Mouse (Mus musculus): ENCODE measurements around the gene Ms4a5. TPM values are rescaled to one million over a fixed set of nuclear protein-coding genes. Genes with fewer than 3 reads are reported as not detected.
"Not testable (repeated sequence)": the region's sequence is repeated elsewhere in the genome, so short reads cannot be mapped to it uniquely, and the experiment has no call there.

Ms4a5 gene
- polyA plus RNA-seq (2014; fragmentation: Nextera tagmentation; extraction: Ambion mirVana), result not detected in 2 replicates

GRCm38 (mm10) chr19:11283773-11284172 is at the start of gene Ms4a5:
TSS of gene Ms4a5 (minus strand) at chr19:11283873.
- H3K36me3 ChIP-seq (ENCODE audit: control insufficient read depth, insufficient read depth, low read length), result no peaks in the 10 kb centered on the region
- H3K4me1 ChIP-seq (ENCODE audit: control insufficient read depth, insufficient read depth, low read length), result no peaks in the 10 kb centered on the region
- H3K27ac ChIP-seq (ENCODE audit: low read depth, low read length), result no peak within 1 kb of the TSS
- 91% methylated on average over 2 of the region's 2 CpGs for WGBS
- H3K27me3 ChIP-seq (ENCODE audit: control insufficient read depth, insufficient read depth, low read length), result no peaks in the 10 kb centered on the region
- ATAC-seq (ENCODE audit: low read depth), result no peak
- H3K4me3 ChIP-seq (ENCODE audit: low read depth, low read length), result no peak within 1 kb of the TSS
- H3K9me3 ChIP-seq (ENCODE audit: control insufficient read depth, low read length), result no peaks in the 10 kb centered on the region
- no peak within 1 kb of the TSS for H3K9ac ChIP-seq (replicated peaks; ENCODE audit: low read depth, low read length)
- H3K4me2 ChIP-seq (ENCODE audit: low read depth, low read length), result no peak within 1 kb of the TSS

GRCm38 (mm10) chr19:11321123-11321522 is 37.5 kb upstream of the Ms4a5 start:
- Histone ChIP-seq H3K36me3 (ENCODE audit: control insufficient read depth, insufficient read depth, low read length) (no peaks in the 10 kb centered on the region), H3K9ac (replicated peaks; ENCODE audit: low read depth, low read length) (no peak overlapping the region), H3K9me3 (ENCODE audit: control insufficient read depth, low read length) (no peaks in the 10 kb centered on the region), H3K27ac (ENCODE audit: low read depth, low read length) (no peak overlapping the region), H3K4me3 (ENCODE audit: low read depth, low read length) (no peak overlapping the region), H3K4me2 (ENCODE audit: low read depth, low read length) (no peak overlapping the region), H3K4me1 (ENCODE audit: control insufficient read depth, insufficient read depth, low read length) (no peaks in the 10 kb centered on the region), H3K27me3 (ENCODE audit: control insufficient read depth, insufficient read depth, low read length) (no peaks in the 10 kb centered on the region)
- ATAC-seq (ENCODE audit: low read depth), result no peak
- 92% methylated on average over 1 of the region's 1 CpGs for WGBS

GRCm38 (mm10) chr19:11316786-11317185 is 33.1 kb upstream of the Ms4a5 start:
- ATAC-seq (ENCODE audit: low read depth), result no peak
- Histone ChIP-seq H3K9ac (replicated peaks; ENCODE audit: low read depth, low read length) (no peak overlapping the region), H3K9me3 (ENCODE audit: control insufficient read depth, low read length) (no peaks in the 10 kb centered on the region), H3K36me3 (ENCODE audit: control insufficient read depth, insufficient read depth, low read length) (no peaks in the 10 kb centered on the region), H3K4me1 (ENCODE audit: control insufficient read depth, insufficient read depth, low read length) (no peaks in the 10 kb centered on the region), H3K27ac (ENCODE audit: low read depth, low read length) (no peak overlapping the region), H3K4me2 (ENCODE audit: low read depth, low read length) (no peak overlapping the region), H3K4me3 (ENCODE audit: low read depth, low read length) (no peak overlapping the region), H3K27me3 (ENCODE audit: control insufficient read depth, insufficient read depth, low read length) (no peaks in the 10 kb centered on the region)
- 91% methylated on average over 4 of the region's 4 CpGs for WGBS

GRCm38 (mm10) chr19:11314354-11314753 is 30.7 kb upstream of the Ms4a5 start, which contains the start of gene Ms4a14:
TSS of gene Ms4a14 (minus strand) at chr19:11314454.
- Histone ChIP-seq H3K9ac (replicated peaks; ENCODE audit: low read depth, low read length) (no peak within 1 kb of the TSS), H3K27me3 (ENCODE audit: control insufficient read depth, insufficient read depth, low read length) (no peaks in the 10 kb centered on the region), H3K27ac (ENCODE audit: low read depth, low read length) (no peak within 1 kb of the TSS), H3K36me3 (ENCODE audit: control insufficient read depth, insufficient read depth, low read length) (no peaks in the 10 kb centered on the region), H3K4me2 (ENCODE audit: low read depth, low read length) (no peak within 1 kb of the TSS), H3K9me3 (ENCODE audit: control insufficient read depth, low read length) (no peaks in the 10 kb centered on the region), H3K4me1 (ENCODE audit: control insufficient read depth, insufficient read depth, low read length) (no peaks in the 10 kb centered on the region), H3K4me3 (ENCODE audit: low read depth, low read length) (no peak within 1 kb of the TSS)
- ATAC-seq (ENCODE audit: low read depth), result no peak
- 66% methylated on average over 1 of the region's 1 CpGs for WGBS

- Histone ChIP-seq H3K36me3 (ENCODE audit: control insufficient read depth, insufficient read depth, low read length) (no peaks in the 10 kb centered on the region), H3K27ac (ENCODE audit: low read depth, low read length) (no peak overlapping the region), H3K4me2 (ENCODE audit: low read depth, low read length) (no peak overlapping the region), H3K9me3 (ENCODE audit: control insufficient read depth, low read length) (no peaks in the 10 kb centered on the region), H3K4me3 (ENCODE audit: low read depth, low read length) (no peak overlapping the region), H3K9ac (replicated peaks; ENCODE audit: low read depth, low read length) (no peak overlapping the region), H3K27me3 (ENCODE audit: control insufficient read depth, insufficient read depth, low read length) (no peaks in the 10 kb centered on the region), H3K4me1 (ENCODE audit: control insufficient read depth, insufficient read depth, low read length) (no peaks in the 10 kb centered on the region)
- ATAC-seq (ENCODE audit: low read depth), result no peak
These were observed 25.2 kb upstream of the Ms4a5 start for GRCm38 (mm10) chr19:11308888-11309287.

GRCm38 (mm10) chr19:11299529-11299928 is 15.9 kb upstream of the Ms4a5 start:
- H3K36me3 ChIP-seq (ENCODE audit: control insufficient read depth, insufficient read depth, low read length); H3K27ac ChIP-seq (ENCODE audit: low read depth, low read length); ATAC-seq (ENCODE audit: low read depth); H3K4me2 ChIP-seq (ENCODE audit: low read depth, low read length); H3K4me1 ChIP-seq (ENCODE audit: control insufficient read depth, insufficient read depth, low read length); H3K9ac ChIP-seq (replicated peaks; ENCODE audit: low read depth, low read length); H3K27me3 ChIP-seq (ENCODE audit: control insufficient read depth, insufficient read depth, low read length); H3K4me3 ChIP-seq (ENCODE audit: low read depth, low read length); H3K9me3 ChIP-seq (ENCODE audit: control insufficient read depth, low read length): not testable (repeated sequence)
- WGBS, result 48% methylated on average over 4 of the region's 4 CpGs

GRCm38 (mm10) chr19:11298939-11299338 is 15.3 kb upstream of the Ms4a5 start:
- Histone ChIP-seq H3K9ac (replicated peaks; ENCODE audit: low read depth, low read length) (no peak overlapping the region), H3K27me3 (ENCODE audit: control insufficient read depth, insufficient read depth, low read length) (no peaks in the 10 kb centered on the region), H3K9me3 (ENCODE audit: control insufficient read depth, low read length) (no peaks in the 10 kb centered on the region), H3K4me2 (ENCODE audit: low read depth, low read length) (no peak overlapping the region), H3K4me1 (ENCODE audit: control insufficient read depth, insufficient read depth, low read length) (no peaks in the 10 kb centered on the region), H3K36me3 (ENCODE audit: control insufficient read depth, insufficient read depth, low read length) (no peaks in the 10 kb centered on the region), H3K27ac (ENCODE audit: low read depth, low read length) (no peak overlapping the region), H3K4me3 (ENCODE audit: low read depth, low read length) (no peak overlapping the region)
- no peak for ATAC-seq (ENCODE audit: low read depth)
- WGBS, result 58% methylated on average over 2 of the region's 2 CpGs

- not testable (repeated sequence) for H3K4me3 ChIP-seq (ENCODE audit: low read depth, low read length); H3K4me1 ChIP-seq (ENCODE audit: control insufficient read depth, insufficient read depth, low read length); H3K27ac ChIP-seq (ENCODE audit: low read depth, low read length); H3K27me3 ChIP-seq (ENCODE audit: control insufficient read depth, insufficient read depth, low read length); H3K36me3 ChIP-seq (ENCODE audit: control insufficient read depth, insufficient read depth, low read length); H3K4me2 ChIP-seq (ENCODE audit: low read depth, low read length); ATAC-seq (ENCODE audit: low read depth); H3K9ac ChIP-seq (replicated peaks; ENCODE audit: low read depth, low read length); H3K9me3 ChIP-seq (ENCODE audit: control insufficient read depth, low read length)
- WGBS, result 12% methylated on average over 3 of the region's 3 CpGs
These were observed 9.9 kb upstream of the Ms4a5 start for GRCm38 (mm10) chr19:11293616-11294015.

GRCm38 (mm10) chr19:11292990-11293389 is 9.3 kb upstream of the Ms4a5 start:
- Histone ChIP-seq H3K4me3 (ENCODE audit: low read depth, low read length) (peak overlapping the region; percentile 26), H3K27ac (ENCODE audit: low read depth, low read length) (no peak overlapping the region), H3K9me3 (ENCODE audit: control insufficient read depth, low read length) (no peaks in the 10 kb centered on the region), H3K4me2 (ENCODE audit: low read depth, low read length) (peak overlapping the region; percentile 35), H3K27me3 (ENCODE audit: control insufficient read depth, insufficient read depth, low read length) (no peaks in the 10 kb centered on the region), H3K4me1 (ENCODE audit: control insufficient read depth, insufficient read depth, low read length) (no peaks in the 10 kb centered on the region), H3K9ac (replicated peaks; ENCODE audit: low read depth, low read length) (no peak overlapping the region), H3K36me3 (ENCODE audit: control insufficient read depth, insufficient read depth, low read length) (no peaks in the 10 kb centered on the region)
- ATAC-seq (ENCODE audit: low read depth), result no peak
- 16% methylated on average over 12 of the region's 12 CpGs for WGBS

- ATAC-seq (ENCODE audit: low read depth), result no peak
- H3K4me2 ChIP-seq (ENCODE audit: low read depth, low read length), result no peak overlapping the region
- 90% methylated on average over 3 of the region's 3 CpGs for WGBS
These were observed 3.5 kb downstream of the Ms4a5 start for GRCm38 (mm10) chr19:11280223-11280622.

More at GRCm38 (mm10) chr19:11280223-11280622, 3.5 kb downstream of the Ms4a5 start:
- Histone ChIP-seq H3K9me3 (ENCODE audit: control insufficient read depth, low read length) (no peaks in the 10 kb centered on the region), H3K27ac (ENCODE audit: low read depth, low read length) (no peak overlapping the region), H3K4me1 (ENCODE audit: control insufficient read depth, insufficient read depth, low read length) (no peaks in the 10 kb centered on the region), H3K27me3 (ENCODE audit: control insufficient read depth, insufficient read depth, low read length) (no peaks in the 10 kb centered on the region), H3K9ac (replicated peaks; ENCODE audit: low read depth, low read length) (no peak overlapping the region), H3K36me3 (ENCODE audit: control insufficient read depth, insufficient read depth, low read length) (no peaks in the 10 kb centered on the region), H3K4me3 (ENCODE audit: low read depth, low read length) (no peak overlapping the region)
